Mouse (Mus musculus): ENCODE measurements around the gene 1700042G07Rik. TPM values are rescaled to one million over a fixed set of nuclear protein-coding genes. Genes with fewer than 3 reads are reported as not detected.

Gene 1700042G07Rik
- polyA plus RNA-seq, 1 experiment from 2014 or later = not detected

DNA sequence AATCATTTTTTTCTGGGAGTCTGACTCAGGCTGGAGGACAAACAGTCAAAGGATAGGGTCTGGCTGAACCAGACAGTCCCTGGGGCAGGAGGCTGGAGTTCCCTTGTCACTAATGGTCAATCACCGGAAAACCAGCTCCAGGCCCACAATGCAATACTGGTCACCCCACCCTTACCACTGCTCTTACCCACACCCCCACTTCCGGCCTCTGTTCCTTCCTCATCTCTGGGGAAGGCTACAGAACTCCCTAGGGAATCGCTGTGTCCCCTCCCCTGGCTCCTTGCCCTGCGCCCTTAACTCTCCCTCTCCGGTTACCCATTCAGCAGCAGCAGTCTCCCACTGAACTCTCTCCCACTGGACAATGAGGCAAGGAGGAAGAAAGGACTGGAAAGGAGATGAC lies 4.0 kb downstream of the 1700042G07Rik start:
- Histone ChIP-seq H3K4me3 (ENCODE audit: low read depth, low read length) (no peak overlapping the region), H3K27ac (ENCODE audit: low read depth, low read length) (peak overlapping the region; percentile 86), H3K4me2 (peak overlapping the region; percentile 59), H3K27me3 (ENCODE audit: control insufficient read depth, insufficient read depth, low read length) (no peaks in the 10 kb centered on the region), H3K9ac (ENCODE audit: low read depth, low read length) (peak overlapping the region; percentile 53; the same call in 1 of the 2 replicates), H3K4me1 (ENCODE audit: control insufficient read depth, insufficient read depth, low read length) (peaks cover 34% of the 10 kb centered on the region), H3K36me3 (ENCODE audit: control insufficient read depth, insufficient read depth, low read length) (no peaks in the 10 kb centered on the region), H3K9me3 (replicated peaks; ENCODE audit: control insufficient read depth, low read length) (no peaks in the 10 kb centered on the region)
- no peak; the same call in 1 of the 2 replicates for ATAC-seq (replicated peaks; ENCODE audit: insufficient number of reproducible peaks, low FRiP score, low TSS enrichment)
- WGBS (ENCODE audit: insufficient replicate concordance) = 22% methylated on average over 5 of the region's 5 CpGs

DNA sequence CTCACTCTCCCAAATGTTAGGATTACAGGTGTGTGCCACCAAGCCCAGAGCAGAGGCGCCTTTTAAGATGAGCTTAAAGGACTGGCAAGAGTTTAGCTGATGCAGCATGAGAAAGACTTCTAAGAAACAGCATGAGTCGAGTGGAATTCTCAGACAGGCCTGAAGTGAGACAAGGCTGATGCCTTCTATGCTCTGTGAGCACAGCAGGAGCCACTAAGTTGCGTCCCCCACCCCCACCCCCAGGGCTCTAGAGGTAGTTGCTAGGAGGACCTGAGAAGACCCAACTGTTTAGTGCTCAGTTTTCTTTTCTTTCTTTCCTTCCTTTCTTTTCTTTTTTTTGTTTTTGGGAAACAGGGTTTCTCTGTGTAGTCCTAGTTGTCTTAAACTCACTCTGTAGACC lies 8.9 kb downstream of the 1700042G07Rik start:
- H3K27ac ChIP-seq (ENCODE audit: low read depth, low read length) = no peak overlapping the region
- H3K9ac ChIP-seq (ENCODE audit: low read depth, low read length) = no peak overlapping the region

DNA sequence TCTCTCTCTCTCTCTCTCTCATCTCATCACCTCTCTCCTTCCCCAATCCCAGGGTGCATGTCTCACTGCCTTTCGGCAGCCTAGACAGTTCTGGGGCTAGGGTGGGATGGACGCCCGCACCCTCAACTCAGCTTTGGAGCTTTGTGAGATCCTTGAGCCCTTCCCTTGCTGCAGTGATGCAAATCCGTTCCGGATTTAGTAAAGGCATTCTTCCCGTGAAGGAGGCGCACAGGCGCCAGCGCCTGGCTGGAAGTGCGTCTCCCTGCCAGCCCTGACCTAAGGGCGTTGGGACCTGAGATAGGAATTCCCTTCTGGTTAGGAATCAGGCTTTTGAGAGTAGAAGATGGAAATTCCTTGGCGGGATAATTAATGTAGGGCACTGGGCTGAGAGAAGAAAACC lies 9.6 kb downstream of the 1700042G07Rik start:
- Histone ChIP-seq H3K36me3 (ENCODE audit: control insufficient read depth, insufficient read depth, low read length) (no peaks in the 10 kb centered on the region), H3K27ac (ENCODE audit: low read depth, low read length) (no peak overlapping the region), H3K9me3 (replicated peaks; ENCODE audit: control insufficient read depth, low read length) (no peaks in the 10 kb centered on the region), H3K4me3 (ENCODE audit: low read depth, low read length) (peak overlapping the region; percentile 26; the same call in 1 of the 2 replicates), H3K4me1 (ENCODE audit: control insufficient read depth, insufficient read depth, low read length) (peaks cover 6% of the 10 kb centered on the region; the same call in 1 of the 2 replicates), H3K4me2 (peak overlapping the region; percentile 68), H3K9ac (ENCODE audit: low read depth, low read length) (peak overlapping the region; percentile 72), H3K27me3 (ENCODE audit: control insufficient read depth, insufficient read depth, low read length) (no peaks in the 10 kb centered on the region)
- ATAC-seq (replicated peaks; ENCODE audit: insufficient number of reproducible peaks, low FRiP score, low TSS enrichment) = no peak
- 3% methylated on average over 12 of the region's 12 CpGs for whole genome bisulfite sequencing (ENCODE audit: insufficient replicate concordance)

More for the DNA sequence above, 8.9 kb downstream of the 1700042G07Rik start:
- WGBS (ENCODE audit: insufficient replicate concordance) = 36% methylated on average over 3 of the region's 3 CpGs
- no peak overlapping the region for H3K4me3 ChIP-seq (ENCODE audit: low read depth, low read length)
- no peaks in the 10 kb centered on the region for H3K36me3 ChIP-seq (ENCODE audit: control insufficient read depth, insufficient read depth, low read length)
- peaks cover 8% of the 10 kb centered on the region for H3K4me1 ChIP-seq (ENCODE audit: control insufficient read depth, insufficient read depth, low read length)
- H3K27me3 ChIP-seq (ENCODE audit: control insufficient read depth, insufficient read depth, low read length) = no peaks in the 10 kb centered on the region
- no peaks in the 10 kb centered on the region for H3K9me3 ChIP-seq (replicated peaks; ENCODE audit: control insufficient read depth, low read length)
- no peak for ATAC-seq (replicated peaks; ENCODE audit: insufficient number of reproducible peaks, low FRiP score, low TSS enrichment)
- H3K4me2 ChIP-seq = peak overlapping the region; percentile 68; the same call in 1 of the 2 replicates

DNA sequence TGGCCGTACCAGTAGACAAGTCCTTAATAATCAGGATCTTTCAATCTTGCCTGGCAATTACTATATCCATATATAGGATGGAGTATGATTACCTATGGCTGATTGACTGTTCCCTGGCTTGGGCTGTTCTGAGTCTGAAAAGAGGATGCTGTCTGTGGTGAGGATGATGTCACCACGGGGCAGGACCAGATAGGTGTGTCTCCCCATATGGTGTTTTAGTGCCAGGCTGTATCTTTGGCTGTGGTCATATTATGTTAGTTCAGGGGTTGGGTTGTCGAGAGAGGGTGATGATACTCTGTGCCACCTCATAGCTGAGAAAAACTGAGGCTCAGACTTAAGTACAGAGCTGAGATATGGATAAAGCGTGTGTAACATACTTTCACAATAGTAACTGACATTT lies 11.9 kb downstream of the 1700042G07Rik start:
- WGBS (ENCODE audit: insufficient replicate concordance) = 74% methylated on average over 4 of the region's 4 CpGs
- Histone ChIP-seq H3K27me3 (ENCODE audit: control insufficient read depth, insufficient read depth, low read length) (no peaks in the 10 kb centered on the region), H3K9me3 (replicated peaks; ENCODE audit: control insufficient read depth, low read length) (no peaks in the 10 kb centered on the region), H3K27ac (ENCODE audit: low read depth, low read length) (no peak overlapping the region), H3K4me1 (ENCODE audit: control insufficient read depth, insufficient read depth, low read length) (peaks cover 6% of the 10 kb centered on the region; the same call in 1 of the 2 replicates), H3K4me3 (ENCODE audit: low read depth, low read length) (no peak overlapping the region), H3K36me3 (ENCODE audit: control insufficient read depth, insufficient read depth, low read length) (no peaks in the 10 kb centered on the region), H3K9ac (ENCODE audit: low read depth, low read length) (no peak overlapping the region), H3K4me2 (no peak overlapping the region)
- ATAC-seq (replicated peaks; ENCODE audit: insufficient number of reproducible peaks, low FRiP score, low TSS enrichment) = no peak

DNA sequence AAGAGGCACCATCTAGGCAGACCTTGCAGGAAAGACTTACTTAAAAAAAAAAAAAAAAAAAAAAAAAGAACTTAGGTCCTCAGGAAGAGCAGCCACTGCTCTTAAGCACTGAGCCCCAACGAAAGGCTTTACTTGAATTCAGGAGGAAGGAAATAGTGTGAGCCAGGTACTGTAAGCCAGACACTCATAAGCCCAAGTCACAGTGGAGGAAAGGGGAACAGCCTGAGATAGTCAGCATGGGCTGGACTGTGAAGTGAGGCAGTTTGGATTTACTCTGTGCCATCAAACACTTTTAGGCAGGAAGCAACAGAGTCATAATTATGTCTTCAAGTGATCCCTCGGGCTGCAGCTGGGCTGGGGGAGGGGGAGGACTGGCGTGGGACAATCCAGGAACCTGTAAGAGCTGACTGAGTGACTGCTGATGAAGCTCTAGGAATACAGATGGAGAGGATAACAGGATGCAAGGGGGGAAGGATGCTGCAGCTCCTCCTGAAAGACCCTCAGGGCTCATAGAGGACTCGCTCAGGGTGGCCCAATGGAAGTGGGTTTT lies 19.2 kb downstream of the 1700042G07Rik start:
- no peak overlapping the region for H3K4me2 ChIP-seq
- H3K27me3 ChIP-seq (ENCODE audit: control insufficient read depth, insufficient read depth, low read length) = no peaks in the 10 kb centered on the region
- peaks cover 9% of the 10 kb centered on the region for H3K4me1 ChIP-seq (ENCODE audit: control insufficient read depth, insufficient read depth, low read length)
- WGBS (ENCODE audit: insufficient replicate concordance) = 39% methylated on average over 4 of the region's 4 CpGs
- no peak for ATAC-seq (replicated peaks; ENCODE audit: insufficient number of reproducible peaks, low FRiP score, low TSS enrichment)
- H3K4me3 ChIP-seq (ENCODE audit: low read depth, low read length) = no peak overlapping the region
- no peak overlapping the region for H3K9ac ChIP-seq (ENCODE audit: low read depth, low read length)
- no peaks in the 10 kb centered on the region for H3K9me3 ChIP-seq (replicated peaks; ENCODE audit: control insufficient read depth, low read length)
- no peak overlapping the region for H3K27ac ChIP-seq (ENCODE audit: low read depth, low read length)
- H3K36me3 ChIP-seq (ENCODE audit: control insufficient read depth, insufficient read depth, low read length) = no peaks in the 10 kb centered on the region

DNA sequence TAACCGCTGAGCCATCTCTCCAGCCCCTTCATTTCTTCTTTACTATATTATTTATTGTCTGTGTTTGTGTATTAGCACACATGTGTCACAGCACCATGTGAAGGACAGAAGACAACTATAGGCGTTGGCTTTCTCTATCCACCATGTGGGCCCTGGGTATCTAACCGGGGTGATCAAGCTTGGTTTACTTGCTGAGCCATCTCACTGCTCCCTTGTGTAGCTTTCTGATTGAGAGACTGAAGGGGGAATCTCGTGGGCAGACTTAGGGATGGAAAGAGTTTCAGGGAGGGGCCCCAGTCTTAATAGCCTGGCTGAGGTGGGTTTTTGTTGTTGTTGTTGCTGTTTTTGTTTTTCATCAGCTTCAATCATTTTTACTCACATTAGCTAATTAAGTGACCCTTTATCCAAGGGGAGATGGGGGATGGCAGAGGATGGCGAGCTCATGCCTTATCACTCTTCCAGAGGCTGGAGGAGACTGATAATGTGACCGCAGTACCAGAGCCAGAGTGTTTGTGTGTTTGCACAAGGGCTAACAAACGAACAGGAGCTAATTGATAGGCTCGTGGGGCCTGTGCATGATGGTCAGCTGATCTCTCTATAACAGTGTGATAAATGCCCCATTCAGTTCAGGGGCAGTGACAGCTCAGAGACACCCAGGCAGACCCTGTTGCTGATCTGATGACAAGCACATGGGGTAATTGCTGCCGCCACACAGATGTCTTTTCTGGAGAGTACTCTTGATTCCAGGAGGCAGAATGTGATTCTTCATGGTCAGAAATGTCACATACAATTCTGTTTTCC lies 20.6 kb downstream of the 1700042G07Rik start:
- no peak for ATAC-seq (replicated peaks; ENCODE audit: insufficient number of reproducible peaks, low FRiP score, low TSS enrichment)
- Histone ChIP-seq H3K4me3 (ENCODE audit: low read depth, low read length) (no peak overlapping the region), H3K4me2 (no peak overlapping the region), H3K9ac (ENCODE audit: low read depth, low read length) (no peak overlapping the region), H3K4me1 (ENCODE audit: control insufficient read depth, insufficient read depth, low read length) (peaks cover 9% of the 10 kb centered on the region), H3K36me3 (ENCODE audit: control insufficient read depth, insufficient read depth, low read length) (no peaks in the 10 kb centered on the region), H3K27me3 (ENCODE audit: control insufficient read depth, insufficient read depth, low read length) (no peaks in the 10 kb centered on the region), H3K9me3 (replicated peaks; ENCODE audit: control insufficient read depth, low read length) (no peaks in the 10 kb centered on the region), H3K27ac (ENCODE audit: low read depth, low read length) (no peak overlapping the region)
- 34% methylated on average over 9 of the region's 9 CpGs for WGBS (ENCODE audit: insufficient replicate concordance)

DNA sequence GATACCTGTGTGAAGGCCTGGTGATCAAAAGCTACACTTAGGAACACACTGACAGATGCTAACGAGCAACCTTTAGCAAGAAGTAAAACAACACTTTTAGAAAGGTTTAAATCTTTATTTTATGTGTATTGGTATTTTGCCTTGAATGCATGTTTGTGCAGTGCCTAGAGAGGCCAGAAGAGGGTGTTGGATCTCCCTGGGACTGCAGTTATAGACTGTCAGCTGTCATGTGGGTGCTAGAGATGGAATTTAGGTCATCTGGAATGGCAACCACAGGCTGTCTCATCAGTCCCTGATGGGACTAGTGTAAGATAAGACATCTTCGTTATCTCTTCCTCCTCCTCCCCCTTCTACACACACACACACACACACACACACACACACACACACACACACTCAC lies 25.2 kb downstream of the 1700042G07Rik start:
- no peak for ATAC-seq (replicated peaks; ENCODE audit: insufficient number of reproducible peaks, low FRiP score, low TSS enrichment)
- peaks cover 6% of the 10 kb centered on the region for H3K4me1 ChIP-seq (ENCODE audit: control insufficient read depth, insufficient read depth, low read length)
- WGBS (ENCODE audit: insufficient replicate concordance) = 71% methylated on average over 2 of the region's 2 CpGs

DNA sequence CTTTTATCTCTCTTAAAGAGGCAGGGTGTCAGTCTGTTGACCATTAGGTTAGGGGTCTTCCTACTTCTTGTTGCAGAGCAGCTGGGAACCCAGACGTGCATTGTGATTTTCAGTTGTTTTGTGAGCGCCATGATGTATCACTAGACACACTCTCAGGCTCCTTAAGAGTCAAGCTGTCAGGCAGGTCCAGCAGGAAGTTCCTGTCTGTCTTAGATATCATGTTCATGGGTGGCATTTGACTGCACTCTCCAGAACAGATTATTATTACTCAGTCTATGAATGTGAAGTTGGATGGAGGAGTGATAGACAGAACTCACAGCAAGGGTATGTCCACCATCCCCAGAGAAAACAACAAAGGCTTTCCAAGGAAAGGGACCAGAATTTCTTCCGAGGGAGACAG lies 31.2 kb downstream of the 1700042G07Rik start:
- Histone ChIP-seq H3K36me3 (ENCODE audit: control insufficient read depth, insufficient read depth, low read length) (no peaks in the 10 kb centered on the region), H3K9ac (ENCODE audit: low read depth, low read length) (no peak overlapping the region), H3K4me1 (ENCODE audit: control insufficient read depth, insufficient read depth, low read length) (no peaks in the 10 kb centered on the region), H3K9me3 (replicated peaks; ENCODE audit: control insufficient read depth, low read length) (no peaks in the 10 kb centered on the region), H3K27me3 (ENCODE audit: control insufficient read depth, insufficient read depth, low read length) (no peaks in the 10 kb centered on the region), H3K4me2 (no peak overlapping the region), H3K27ac (ENCODE audit: low read depth, low read length) (no peak overlapping the region), H3K4me3 (ENCODE audit: low read depth, low read length) (no peak overlapping the region)
- WGBS (ENCODE audit: insufficient replicate concordance) = 55% methylated on average over 3 of the region's 3 CpGs
- ATAC-seq (replicated peaks; ENCODE audit: insufficient number of reproducible peaks, low FRiP score, low TSS enrichment) = no peak

More for the DNA sequence above, 25.2 kb downstream of the 1700042G07Rik start:
- H3K36me3 ChIP-seq (ENCODE audit: control insufficient read depth, insufficient read depth, low read length) = no peaks in the 10 kb centered on the region
- H3K4me2 ChIP-seq = no peak overlapping the region
- no peak overlapping the region for H3K4me3 ChIP-seq (ENCODE audit: low read depth, low read length)
- no peak overlapping the region for H3K9ac ChIP-seq (ENCODE audit: low read depth, low read length)
- H3K27me3 ChIP-seq (ENCODE audit: control insufficient read depth, insufficient read depth, low read length) = no peaks in the 10 kb centered on the region
- no peak overlapping the region for H3K27ac ChIP-seq (ENCODE audit: low read depth, low read length)
- no peaks in the 10 kb centered on the region for H3K9me3 ChIP-seq (replicated peaks; ENCODE audit: control insufficient read depth, low read length)

All from heart, embryonic 11.5 days (tissue).